Mouse (Mus musculus) MEL (cell line): ENCODE measurements around the gene C1qtnf5.

Experiments
- EP300 ChIP-seq, 2 experiments: IDR thresholded peaks; 2 replicates each; pipeline ENCODE4 v1.6.1; 2011; ENCODE audit warnings: improper control_type of control experiment in 2 of 2, low read length in 2 of 2, low read depth in 1 of 2, mild to moderate bottlenecking in 1 of 2
- JUND ChIP-seq: IDR thresholded peaks from 2 replicates; pipeline ENCODE4 v1.6.1; 2011; ENCODE audit warnings: low read depth, mild to moderate bottlenecking, improper control_type of control experiment, low read length

DNA sequence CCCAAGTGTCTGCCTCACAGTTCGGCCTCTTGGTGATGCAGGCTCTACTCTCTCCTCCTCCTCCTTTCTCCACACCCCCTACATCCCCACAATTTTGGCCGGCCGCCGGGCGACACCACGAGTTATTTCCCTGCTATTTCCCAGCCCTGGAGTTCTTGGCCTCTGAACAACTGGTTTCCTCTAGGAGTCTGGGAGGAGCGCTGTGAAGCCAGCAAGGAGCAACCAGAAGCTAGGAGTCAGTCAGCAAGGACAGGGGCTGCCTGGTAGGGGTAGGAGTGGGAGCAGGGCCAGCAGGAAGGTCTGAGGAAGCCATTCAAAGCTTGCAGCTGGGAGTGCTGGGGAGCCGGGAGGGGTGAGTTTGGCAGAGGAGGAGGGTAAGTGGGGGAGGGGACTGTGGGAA lies at the start of gene C1qtnf5:
- no peak for TF ChIP-seq EP300 (IDR thresholded peaks at IDR 0.05; ENCODE audit: low read depth in 1 of 2, low read length in 2 of 2)
- no peak for TF ChIP-seq JUND
